Mouse (Mus musculus): Measurements from ENCODE around the gene Cplx3.

- TF ChIP-seq CTCF (IDR thresholded peaks at IDR 0.05; ENCODE audit: control insufficient read depth, insufficient read depth, low read length) (no peak), POLR2A (IDR thresholded peaks at IDR 0.05; ENCODE audit: borderline replicate concordance, control insufficient read depth, low read depth, low read length) (no peak)
Measured at GRCm38 (mm10) chr9:57584991-57585390, 21.1 kb downstream of the Cplx3 start.

Measured in bone marrow, adult 2 months (tissue).